Mouse (Mus musculus) cerebellum, adult 2 months (tissue): ENCODE results near the gene March5. TPM values are rescaled to one million over a fixed set of nuclear protein-coding genes. Genes with fewer than 3 reads are reported as not detected.

Experiments
- DNase-seq, 2 experiments: peaks; one replicate each; pipeline ENCODE4 v3.0.0; 2021
- H3K27ac ChIP-seq: fragments of 200-500 bp; 2 replicates; pipeline ENCODE4 v1.5.1; 2012; ENCODE audit warnings: low read length, control low read depth, inconsistent platforms; ENCODE audit not compliant: insufficient read depth
- H3K27me3 ChIP-seq: fragments of 200-500 bp; 2 replicates; pipeline ENCODE4 v1.6.1; 2012; ENCODE audit warnings: inconsistent platforms, mild to moderate bottlenecking, low read length, moderate library complexity; ENCODE audit not compliant: control insufficient read depth, insufficient read depth
- H3K4me1 ChIP-seq: fragments of 200-500 bp; 2 replicates; pipeline ENCODE4 v1.6.1; 2011; ENCODE audit warnings: low read length; ENCODE audit not compliant: control insufficient read depth, insufficient read depth
- H3K4me3 ChIP-seq: fragments of 200-500 bp; replicated peaks from 2 replicates; pipeline ENCODE3; 2011; ENCODE audit warnings: mild to moderate bottlenecking, low read depth, low read length, control low read depth; ENCODE audit not compliant: insufficient read depth
- CTCF ChIP-seq: fragments of 200-500 bp; IDR thresholded peaks from 2 replicates; pipeline ENCODE4 v1.5.1; 2011; ENCODE audit warnings: low read depth, mild to moderate bottlenecking, control low read depth, low read length, moderate library complexity, borderline replicate concordance; ENCODE audit not compliant: insufficient read depth
- POLR2A ChIP-seq: fragments of 200-500 bp; IDR thresholded peaks from 2 replicates; pipeline ENCODE4 v1.6.1; 2011; ENCODE audit warnings: low read length, control low read depth, borderline replicate concordance; ENCODE audit not compliant: insufficient read depth
- WGBS: fragments of 180-500 bp; shearing (Covaris S2); methylation state at CpG from one replicate; pipeline ENCODE4 v1.1.7; 2018; 5-methylcytosine and 5-hydroxymethylcytosine counted together
- polyA plus RNA-seq: library from polyadenylated mRNA; depleted of rRNA; stranded (reverse); fragments of >200 nt; gene quantifications from 2 replicates; pipeline ENCODE4 v1.2.3, GENCODE M21; 2012

The March5 gene
- polyA plus RNA-seq, 1 experiment, result 67.2 TPM

DNA sequence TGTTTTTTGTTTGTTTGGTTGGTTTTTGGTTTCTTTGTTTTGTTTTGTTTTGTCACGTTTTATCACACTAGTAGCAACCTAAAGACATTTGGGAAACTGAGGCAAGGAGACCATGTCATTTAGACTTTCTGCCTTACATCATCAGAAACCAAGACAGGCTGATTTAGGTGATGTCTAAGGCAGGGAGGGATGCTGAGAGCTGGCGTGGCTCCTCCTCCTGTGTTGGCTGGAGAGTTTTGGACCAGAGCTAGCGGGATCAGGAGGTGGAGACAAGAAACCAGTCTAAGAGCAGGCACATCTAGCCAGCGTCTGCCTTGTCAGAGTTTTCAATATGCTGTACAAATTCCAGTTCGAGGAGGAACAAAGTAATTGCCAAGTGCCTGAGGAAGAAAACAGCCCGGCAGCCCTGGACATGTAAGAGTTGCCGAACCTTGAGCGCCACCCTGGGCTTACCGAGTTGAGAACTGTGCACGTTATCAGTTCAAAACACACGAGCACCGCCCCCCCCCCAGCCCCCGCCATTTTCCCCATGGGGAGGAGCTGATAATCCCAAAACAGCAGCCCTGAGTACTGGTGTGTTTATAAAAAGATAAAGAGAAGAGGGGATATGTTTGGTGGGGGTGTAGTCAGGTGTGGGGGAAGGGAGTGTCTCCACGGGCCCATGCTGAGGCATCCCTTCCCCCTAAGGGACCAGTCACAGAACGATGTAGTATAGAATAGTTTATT is 30.5 kb downstream of the March5 start:
- no peak for TF ChIP-seq CTCF
- H3K4me3 ChIP-seq, result no peak overlapping the region
- WGBS, result 11% methylated on average over 15 of the region's 15 CpGs

DNA sequence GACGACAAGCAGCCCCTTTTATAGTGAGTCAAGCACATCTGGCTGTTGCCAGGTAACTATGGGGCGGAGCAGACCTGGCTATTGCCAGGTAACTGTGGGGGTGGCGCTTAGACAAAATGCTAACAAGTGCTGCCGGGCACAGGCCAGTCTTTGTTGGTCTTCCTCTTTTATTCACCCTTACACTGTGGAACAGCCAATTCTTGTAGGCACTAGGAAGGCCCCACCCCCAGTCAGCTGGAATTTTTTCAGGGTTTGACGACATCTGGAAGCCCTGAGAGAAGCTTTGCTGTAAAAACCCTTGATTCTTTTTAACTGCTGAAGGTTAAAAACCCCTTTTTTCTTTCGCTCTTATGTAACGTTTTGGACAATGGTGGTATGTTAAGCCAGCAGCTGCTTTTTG is 31.3 kb downstream of the March5 start:
- no peak overlapping the region for H3K4me3 ChIP-seq
- no peak for TF ChIP-seq CTCF
- no peak for TF ChIP-seq POLR2A
- H3K4me1 ChIP-seq, result no peaks in the 10 kb centered on the region
- 36% methylated on average over 7 of the region's 7 CpGs for WGBS
- no peak for DNase-seq
- no peak overlapping the region for H3K27ac ChIP-seq
- H3K27me3 ChIP-seq, result no peaks in the 10 kb centered on the region

More for the DNA sequence above, 30.5 kb downstream of the March5 start:
- no peak overlapping the region for H3K27ac ChIP-seq
- DNase-seq, result no peak
- no peaks in the 10 kb centered on the region for H3K27me3 ChIP-seq
- no peaks in the 10 kb centered on the region for H3K4me1 ChIP-seq

DNA sequence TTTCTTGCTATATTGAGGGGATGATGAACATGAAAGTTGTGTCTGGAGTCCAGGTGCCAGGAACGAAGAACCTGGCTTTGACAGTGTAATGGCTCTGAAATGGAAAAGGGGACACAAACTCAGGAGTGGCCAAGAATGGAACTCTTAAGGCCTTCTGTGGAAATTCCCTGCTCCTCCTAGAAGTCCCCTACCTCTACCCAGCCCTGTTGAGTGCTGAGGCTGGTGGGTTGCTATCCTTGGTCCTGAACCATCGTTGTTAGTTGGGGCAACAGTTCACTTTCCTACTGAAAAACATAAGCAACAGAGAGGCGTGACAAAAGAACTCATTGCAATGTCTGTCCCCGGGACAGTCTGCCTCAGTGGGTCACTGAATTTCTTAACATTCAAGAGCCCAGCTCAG is 31.8 kb downstream of the March5 start:
- no peaks in the 10 kb centered on the region for H3K27me3 ChIP-seq
- H3K4me1 ChIP-seq, result no peaks in the 10 kb centered on the region
- no peak overlapping the region for H3K4me3 ChIP-seq
- no peak overlapping the region for H3K27ac ChIP-seq
- TF ChIP-seq POLR2A (no peak), CTCF (no peak)
- 56% methylated on average over 4 of the region's 4 CpGs for WGBS
- DNase-seq, result no peak

DNA sequence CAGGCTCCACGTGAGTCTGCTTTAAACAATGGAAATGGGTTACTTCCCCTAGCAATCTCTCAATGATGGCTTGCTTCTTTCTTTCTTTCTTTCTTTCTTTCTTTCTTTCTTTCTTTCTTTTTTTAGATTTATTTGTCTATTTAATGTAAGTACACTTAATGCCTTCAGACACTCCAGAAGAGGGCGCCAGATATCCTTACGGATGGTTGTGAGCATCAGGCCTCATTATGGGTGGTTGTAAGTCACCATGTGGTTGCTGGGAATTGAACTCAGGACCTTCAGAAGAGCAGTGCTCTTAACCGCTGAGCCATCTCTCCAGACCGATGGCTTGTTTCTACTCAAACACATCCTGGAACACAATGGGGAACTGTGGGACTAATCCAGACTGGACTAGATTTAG is 33.9 kb downstream of the March5 start:
- no peak overlapping the region for H3K4me3 ChIP-seq
- no peak for DNase-seq
- H3K27me3 ChIP-seq, result no peaks in the 10 kb centered on the region
- H3K27ac ChIP-seq, result no peak overlapping the region
- no peak for TF ChIP-seq CTCF
- no peak for TF ChIP-seq POLR2A
- 74% methylated on average over 5 of the region's 5 CpGs for WGBS
- no peaks in the 10 kb centered on the region for H3K4me1 ChIP-seq

DNA sequence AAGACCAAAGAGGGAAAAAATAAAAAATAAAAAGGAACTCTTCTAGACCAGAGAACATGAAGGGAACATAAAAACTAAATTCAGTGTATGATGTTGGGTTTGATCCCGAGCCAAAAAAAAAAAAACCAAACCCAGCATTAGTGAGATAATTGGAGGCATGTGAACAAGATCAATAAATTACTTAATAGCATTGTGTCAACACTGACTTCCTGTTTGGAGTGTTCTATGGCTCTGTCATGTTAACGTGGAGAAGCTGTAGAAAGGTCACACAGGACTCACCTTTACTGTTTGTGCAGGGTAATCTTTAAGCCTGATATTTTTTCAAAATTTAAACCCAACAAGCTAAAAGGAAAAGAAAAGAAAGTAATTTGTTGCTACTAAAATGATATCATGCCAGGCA is 35.4 kb downstream of the March5 start:
- Histone ChIP-seq H3K27me3 (no peaks in the 10 kb centered on the region), H3K27ac (no peak overlapping the region), H3K4me1 (no peaks in the 10 kb centered on the region), H3K4me3 (no peak overlapping the region)
- no peak for TF ChIP-seq CTCF
- no peak for TF ChIP-seq POLR2A
- 63% methylated on average over 2 of the region's 2 CpGs for WGBS
- no peak for DNase-seq

DNA sequence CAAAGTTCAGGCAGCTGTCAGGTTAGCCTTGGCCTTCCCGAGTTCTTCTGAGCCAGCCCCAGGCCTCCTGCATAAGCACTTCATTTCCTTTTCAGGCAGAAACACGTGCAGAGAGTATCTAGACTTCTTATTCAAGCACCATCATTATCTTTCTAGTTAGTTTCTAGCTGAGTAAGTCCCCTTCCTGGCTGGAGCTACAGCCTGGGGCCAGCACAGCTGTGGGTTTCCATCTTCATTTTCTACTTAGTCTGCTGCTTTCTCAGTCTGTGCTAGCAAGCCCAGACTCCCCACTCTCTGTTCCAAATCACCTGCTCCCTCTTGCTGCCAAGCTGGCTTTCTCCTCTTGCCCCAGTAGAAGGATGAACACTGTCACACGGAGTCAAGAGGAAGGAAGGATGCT is 39.5 kb downstream of the March5 start:
- no peak overlapping the region for H3K4me3 ChIP-seq
- TF ChIP-seq CTCF (no peak), POLR2A (no peak)
- no peaks in the 10 kb centered on the region for H3K27me3 ChIP-seq
- no peak overlapping the region for H3K27ac ChIP-seq
- 28% methylated on average over 3 of the region's 3 CpGs for WGBS
- H3K4me1 ChIP-seq, result no peaks in the 10 kb centered on the region
- DNase-seq, result no peak

DNA sequence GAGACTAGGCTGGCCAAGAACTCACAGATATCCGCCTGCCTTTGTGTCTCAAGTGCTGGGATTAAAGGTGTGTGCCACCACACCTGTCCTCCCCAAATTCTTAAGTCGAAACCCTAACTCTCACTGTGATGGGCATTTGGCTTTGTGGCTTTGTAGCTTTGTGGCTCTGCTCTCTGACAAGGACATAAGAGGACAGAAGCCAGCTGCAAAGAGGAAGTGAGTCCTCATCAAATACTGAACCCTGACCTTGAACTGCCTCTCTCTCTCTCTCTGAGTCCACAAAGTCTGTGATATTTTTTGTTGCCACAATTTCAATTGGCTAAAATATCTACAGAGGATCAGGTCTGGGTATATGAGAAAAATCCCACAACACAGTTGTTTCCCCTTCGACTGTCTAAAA is 40.9 kb downstream of the March5 start:
- DNase-seq, result no peak
- H3K4me3 ChIP-seq, result no peak overlapping the region

DNA sequence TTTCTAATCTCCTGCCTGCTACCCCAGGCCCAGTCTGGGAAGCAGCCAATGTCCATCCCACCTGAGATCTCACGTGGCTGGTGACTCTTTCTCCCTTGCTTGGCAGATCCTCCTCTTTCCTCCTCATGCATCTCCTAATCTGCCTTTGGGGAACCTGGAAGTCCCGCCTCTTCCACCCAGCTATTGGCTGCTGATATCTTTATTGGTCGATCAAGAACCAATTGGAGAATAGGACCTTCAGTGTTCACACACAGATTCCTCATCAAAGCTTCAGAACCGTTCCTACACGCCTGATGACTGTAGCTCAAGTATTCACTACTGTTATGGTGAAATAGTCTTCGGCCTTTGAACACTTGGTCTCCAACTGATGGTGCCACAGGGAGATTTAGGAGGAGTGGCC is 44.8 kb downstream of the March5 start:
- no peak for DNase-seq
- no peaks in the 10 kb centered on the region for H3K27me3 ChIP-seq
- no peak overlapping the region for H3K27ac ChIP-seq
- TF ChIP-seq POLR2A, result no peak
- no peak for TF ChIP-seq CTCF
- no peak overlapping the region for H3K4me3 ChIP-seq
- WGBS, result 62% methylated on average over 6 of the region's 6 CpGs
- no peaks in the 10 kb centered on the region for H3K4me1 ChIP-seq

More for the DNA sequence above, 40.9 kb downstream of the March5 start:
- no peak for TF ChIP-seq CTCF
- TF ChIP-seq POLR2A, result no peak
- Histone ChIP-seq H3K27me3 (no peaks in the 10 kb centered on the region), H3K4me1 (no peaks in the 10 kb centered on the region), H3K27ac (no peak overlapping the region)
- WGBS, result 83% methylated on average over 3 of the region's 3 CpGs
